Mouse (Mus musculus): ENCODE results near the gene Arhgef6.

GRCm38 (mm10) chrX:57198036-57198435, 140.5 kb downstream of the Arhgef6 start:
- no peak for TF ChIP-seq POLR2A (IDR thresholded peaks at IDR 0.05; ENCODE audit: extremely low read depth, insufficient read depth, low read length)
- TF ChIP-seq CTCF (IDR thresholded peaks at IDR 0.05; ENCODE audit: extremely low read depth, insufficient read depth, low read length), result no peak

Data from cortical plate, adult 2 months (tissue).